Mouse (Mus musculus): ENCODE measurements around the gene CK137956. TPM values are rescaled to one million over a fixed set of nuclear protein-coding genes. Genes with fewer than 3 reads are reported as not detected.

CK137956 gene
- polyA plus RNA-seq, 1 experiment from 2014 or later = 0.94 TPM

GRCm38 (mm10) chr4:127969101-127969500 lies 1.6 kb downstream of the CK137956 start:
- H3K4me1 ChIP-seq (replicated peaks; ENCODE audit: control insufficient read depth, insufficient read depth, low read length) = no peaks in the 10 kb centered on the region; the same call in 1 of the 2 replicates
- H3K36me3 ChIP-seq (ENCODE audit: control insufficient read depth, insufficient read depth, low read length) = no peaks in the 10 kb centered on the region
- no peak overlapping the region for H3K27ac ChIP-seq (ENCODE audit: low read depth, low read length)
- H3K27me3 ChIP-seq (ENCODE audit: control insufficient read depth, insufficient read depth, low read length) = peaks cover 5% of the 10 kb centered on the region
- 23% methylated on average over 7 of the region's 7 CpGs for WGBS
- H3K9me3 ChIP-seq (ENCODE audit: control insufficient read depth, low read length) = no peaks in the 10 kb centered on the region
- ATAC-seq (ENCODE audit: low FRiP score) = no peak
- H3K9ac ChIP-seq (ENCODE audit: low read depth, low read length) = no peak overlapping the region
- H3K4me2 ChIP-seq (replicated peaks; ENCODE audit: low read depth, low read length) = no peak overlapping the region
- H3K4me3 ChIP-seq (ENCODE audit: low read depth, low read length) = no peak overlapping the region
- DNase-seq (ENCODE audit: low spot score) = no peak

GRCm38 (mm10) chr4:127953006-127953710 lies 17.6 kb downstream of the CK137956 start:
- ATAC-seq (ENCODE audit: low FRiP score) (no peak), DNase-seq (ENCODE audit: low spot score) (peak; percentile 9)
- 63% methylated on average over 10 of the region's 10 CpGs for WGBS
- Histone ChIP-seq H3K9me3 (ENCODE audit: control insufficient read depth, low read length) (no peaks in the 10 kb centered on the region), H3K9ac (ENCODE audit: low read depth, low read length) (no peak overlapping the region), H3K4me1 (replicated peaks; ENCODE audit: control insufficient read depth, insufficient read depth, low read length) (no peaks in the 10 kb centered on the region), H3K4me3 (ENCODE audit: low read depth, low read length) (no peak overlapping the region), H3K27ac (ENCODE audit: low read depth, low read length) (no peak overlapping the region), H3K36me3 (ENCODE audit: control insufficient read depth, insufficient read depth, low read length) (no peaks in the 10 kb centered on the region), H3K27me3 (ENCODE audit: control insufficient read depth, insufficient read depth, low read length) (no peaks in the 10 kb centered on the region), H3K4me2 (replicated peaks; ENCODE audit: low read depth, low read length) (no peak overlapping the region)

GRCm38 (mm10) chr4:127947696-127948095 lies 23.1 kb downstream of the CK137956 start:
- no peaks in the 10 kb centered on the region for H3K36me3 ChIP-seq (ENCODE audit: control insufficient read depth, insufficient read depth, low read length)
- no peak overlapping the region for H3K4me2 ChIP-seq (replicated peaks; ENCODE audit: low read depth, low read length)
- H3K4me1 ChIP-seq (replicated peaks; ENCODE audit: control insufficient read depth, insufficient read depth, low read length) = no peaks in the 10 kb centered on the region
- H3K27me3 ChIP-seq (ENCODE audit: control insufficient read depth, insufficient read depth, low read length) = no peaks in the 10 kb centered on the region
- no peak overlapping the region for H3K4me3 ChIP-seq (ENCODE audit: low read depth, low read length)
- no peak overlapping the region for H3K9ac ChIP-seq (ENCODE audit: low read depth, low read length)
- H3K27ac ChIP-seq (ENCODE audit: low read depth, low read length) = no peak overlapping the region
- no peak for DNase-seq (ENCODE audit: low spot score)
- ATAC-seq (ENCODE audit: low FRiP score) = no peak
- H3K9me3 ChIP-seq (ENCODE audit: control insufficient read depth, low read length) = no peaks in the 10 kb centered on the region
- WGBS = 98% methylated on average over 2 of the region's 2 CpGs

- DNase-seq (ENCODE audit: low spot score) (no peak), ATAC-seq (ENCODE audit: low FRiP score) (no peak)
- Histone ChIP-seq H3K27me3 (ENCODE audit: control insufficient read depth, insufficient read depth, low read length) (no peaks in the 10 kb centered on the region), H3K27ac (ENCODE audit: low read depth, low read length) (no peak overlapping the region), H3K4me1 (replicated peaks; ENCODE audit: control insufficient read depth, insufficient read depth, low read length) (no peaks in the 10 kb centered on the region), H3K36me3 (ENCODE audit: control insufficient read depth, insufficient read depth, low read length) (no peaks in the 10 kb centered on the region), H3K9me3 (ENCODE audit: control insufficient read depth, low read length) (no peaks in the 10 kb centered on the region), H3K9ac (ENCODE audit: low read depth, low read length) (no peak overlapping the region), H3K4me2 (replicated peaks; ENCODE audit: low read depth, low read length) (no peak overlapping the region), H3K4me3 (ENCODE audit: low read depth, low read length) (no peak overlapping the region)
- 86% methylated on average over 7 of the region's 7 CpGs for WGBS
These were observed 33.3 kb downstream of the CK137956 start for GRCm38 (mm10) chr4:127937474-127937873.

GRCm38 (mm10) chr4:127935369-127935768 lies 35.4 kb downstream of the CK137956 start:
- DNase-seq (ENCODE audit: low spot score) = peak; percentile 58
- Histone ChIP-seq H3K4me1 (replicated peaks; ENCODE audit: control insufficient read depth, insufficient read depth, low read length) (no peaks in the 10 kb centered on the region), H3K4me3 (ENCODE audit: low read depth, low read length) (no peak overlapping the region), H3K9ac (ENCODE audit: low read depth, low read length) (no peak overlapping the region), H3K9me3 (ENCODE audit: control insufficient read depth, low read length) (no peaks in the 10 kb centered on the region), H3K36me3 (ENCODE audit: control insufficient read depth, insufficient read depth, low read length) (no peaks in the 10 kb centered on the region), H3K27ac (ENCODE audit: low read depth, low read length) (no peak overlapping the region), H3K27me3 (ENCODE audit: control insufficient read depth, insufficient read depth, low read length) (no peaks in the 10 kb centered on the region), H3K4me2 (replicated peaks; ENCODE audit: low read depth, low read length) (no peak overlapping the region)
- no peak for ATAC-seq (ENCODE audit: low FRiP score)
- 45% methylated on average over 3 of the region's 3 CpGs for WGBS

GRCm38 (mm10) chr4:127913551-127913950 lies 57.2 kb downstream of the CK137956 start:
- Histone ChIP-seq H3K4me2 (replicated peaks; ENCODE audit: low read depth, low read length) (no peak overlapping the region), H3K4me1 (replicated peaks; ENCODE audit: control insufficient read depth, insufficient read depth, low read length) (no peaks in the 10 kb centered on the region), H3K27ac (ENCODE audit: low read depth, low read length) (no peak overlapping the region), H3K9me3 (ENCODE audit: control insufficient read depth, low read length) (no peaks in the 10 kb centered on the region), H3K27me3 (ENCODE audit: control insufficient read depth, insufficient read depth, low read length) (no peaks in the 10 kb centered on the region), H3K9ac (ENCODE audit: low read depth, low read length) (no peak overlapping the region), H3K36me3 (ENCODE audit: control insufficient read depth, insufficient read depth, low read length) (no peaks in the 10 kb centered on the region), H3K4me3 (ENCODE audit: low read depth, low read length) (no peak overlapping the region)
- DNase-seq (ENCODE audit: low spot score) = no peak
- ATAC-seq (ENCODE audit: low FRiP score) = no peak
- WGBS = 92% methylated on average over 7 of the region's 7 CpGs

- Histone ChIP-seq H3K4me3 (ENCODE audit: low read depth, low read length) (no peak overlapping the region), H3K4me2 (replicated peaks; ENCODE audit: low read depth, low read length) (no peak overlapping the region), H3K27me3 (ENCODE audit: control insufficient read depth, insufficient read depth, low read length) (no peaks in the 10 kb centered on the region), H3K36me3 (ENCODE audit: control insufficient read depth, insufficient read depth, low read length) (no peaks in the 10 kb centered on the region), H3K27ac (ENCODE audit: low read depth, low read length) (no peak overlapping the region), H3K4me1 (replicated peaks; ENCODE audit: control insufficient read depth, insufficient read depth, low read length) (no peaks in the 10 kb centered on the region), H3K9me3 (ENCODE audit: control insufficient read depth, low read length) (no peaks in the 10 kb centered on the region), H3K9ac (ENCODE audit: low read depth, low read length) (no peak overlapping the region)
- DNase-seq (ENCODE audit: low spot score) (no peak), ATAC-seq (ENCODE audit: low FRiP score) (no peak)
- 84% methylated on average over 8 of the region's 8 CpGs for WGBS
These were observed 63.6 kb downstream of the CK137956 start for GRCm38 (mm10) chr4:127907151-127907550.

GRCm38 (mm10) chr4:127903954-127904353 lies 66.8 kb downstream of the CK137956 start:
- no peaks in the 10 kb centered on the region for H3K36me3 ChIP-seq (ENCODE audit: control insufficient read depth, insufficient read depth, low read length)
- ATAC-seq (ENCODE audit: low FRiP score) (no peak), DNase-seq (ENCODE audit: low spot score) (peak; percentile 23)
- no peak overlapping the region for H3K9ac ChIP-seq (ENCODE audit: low read depth, low read length)
- 64% methylated on average over 3 of the region's 3 CpGs for WGBS
- H3K4me2 ChIP-seq (replicated peaks; ENCODE audit: low read depth, low read length) = no peak overlapping the region
- H3K4me3 ChIP-seq (ENCODE audit: low read depth, low read length) = no peak overlapping the region
- no peaks in the 10 kb centered on the region for H3K4me1 ChIP-seq (replicated peaks; ENCODE audit: control insufficient read depth, insufficient read depth, low read length)
- no peaks in the 10 kb centered on the region for H3K27me3 ChIP-seq (ENCODE audit: control insufficient read depth, insufficient read depth, low read length)
- no peak overlapping the region for H3K27ac ChIP-seq (ENCODE audit: low read depth, low read length)
- H3K9me3 ChIP-seq (ENCODE audit: control insufficient read depth, low read length) = no peaks in the 10 kb centered on the region

- ATAC-seq (ENCODE audit: low FRiP score) (no peak), DNase-seq (ENCODE audit: low spot score) (no peak)
- WGBS = 85% methylated on average over 7 of the region's 7 CpGs
- no peak overlapping the region for H3K4me2 ChIP-seq (replicated peaks; ENCODE audit: low read depth, low read length)
- H3K27me3 ChIP-seq (ENCODE audit: control insufficient read depth, insufficient read depth, low read length) = no peaks in the 10 kb centered on the region
- no peak overlapping the region for H3K4me3 ChIP-seq (ENCODE audit: low read depth, low read length)
- no peaks in the 10 kb centered on the region for H3K9me3 ChIP-seq (ENCODE audit: control insufficient read depth, low read length)
- no peak overlapping the region for H3K9ac ChIP-seq (ENCODE audit: low read depth, low read length)
- no peaks in the 10 kb centered on the region for H3K36me3 ChIP-seq (ENCODE audit: control insufficient read depth, insufficient read depth, low read length)
- H3K27ac ChIP-seq (ENCODE audit: low read depth, low read length) = no peak overlapping the region
- no peaks in the 10 kb centered on the region for H3K4me1 ChIP-seq (replicated peaks; ENCODE audit: control insufficient read depth, insufficient read depth, low read length)
These were observed 69.8 kb downstream of the CK137956 start for GRCm38 (mm10) chr4:127900893-127901456.
